Mouse (Mus musculus): Measurements from ENCODE around the gene Plek2. TPM values are rescaled to one million over a fixed set of nuclear protein-coding genes. Genes with fewer than 3 reads are reported as not detected.
A peak's percentile ranks its signal among the peaks of the same experiment; 100 is the strongest.
"Not testable (repeated sequence)": the region's sequence is repeated elsewhere in the genome, so short reads cannot be mapped to it uniquely, and the experiment has no call there.

Gene Plek2
- total RNA-seq (2022), result not detected

- no peak for DNase-seq (ENCODE audit: low spot score in 2 of 2)
These were observed at the start of gene Plek2 for GRCm38 (mm10) chr12:78906707-78907162. Plek2 (minus strand) TSS chr12:78906964.

- DNase-seq (ENCODE audit: low spot score in 2 of 2), result no peak
These were observed 49.6 kb upstream of the Plek2 start for GRCm38 (mm10) chr12:78956405-78956804.

GRCm38 (mm10) chr12:78952484-78952883 is 45.7 kb upstream of the Plek2 start:
- no peak for DNase-seq (ENCODE audit: low spot score in 2 of 2)

DNA sequence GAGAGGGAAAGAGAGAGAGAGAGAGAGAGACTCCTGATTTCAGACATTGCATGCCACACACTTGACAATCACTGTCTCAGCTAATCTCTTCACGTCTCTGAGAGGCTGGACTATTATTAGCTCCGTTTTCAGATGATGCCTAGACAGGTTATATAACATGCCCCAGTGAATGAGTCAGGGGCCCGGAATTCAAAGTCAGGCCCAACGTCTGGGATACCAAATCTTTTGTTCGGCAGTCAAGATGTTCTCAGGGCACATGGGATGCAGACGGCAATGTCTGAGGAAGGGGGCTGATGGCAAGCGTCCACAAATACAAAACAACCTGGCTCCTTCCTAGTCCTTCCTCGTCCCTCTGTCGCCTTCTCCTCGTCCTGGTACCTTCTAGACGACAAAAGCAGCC is 45.3 kb upstream of the Plek2 start:
- DNase-seq (ENCODE audit: low spot score in 2 of 2), result no peak

GRCm38 (mm10) chr12:78947661-78948060 is 40.9 kb upstream of the Plek2 start:
- DNase-seq (ENCODE audit: low spot score in 2 of 2), result peak; percentile 26 to 55

DNA sequence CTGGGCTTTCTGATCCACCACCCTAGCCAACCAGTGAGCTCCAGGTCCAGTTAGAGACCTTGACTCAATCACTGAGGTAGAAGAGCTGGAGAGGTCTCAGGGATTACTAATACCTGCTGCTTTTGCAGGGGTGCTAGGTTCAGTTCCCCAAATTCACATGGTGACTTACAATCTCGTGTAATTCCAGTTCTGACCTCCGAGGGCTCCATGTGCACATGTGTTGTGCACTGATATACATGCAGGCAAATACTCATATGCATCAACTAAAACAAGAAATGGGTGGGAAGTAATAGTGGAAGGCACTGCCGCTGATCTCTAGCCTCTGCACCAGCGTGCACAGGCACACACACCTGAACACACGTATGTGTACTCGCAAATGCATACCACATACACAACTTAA is 40.4 kb upstream of the Plek2 start:
- DNase-seq (ENCODE audit: low spot score in 2 of 2), result no peak

DNA sequence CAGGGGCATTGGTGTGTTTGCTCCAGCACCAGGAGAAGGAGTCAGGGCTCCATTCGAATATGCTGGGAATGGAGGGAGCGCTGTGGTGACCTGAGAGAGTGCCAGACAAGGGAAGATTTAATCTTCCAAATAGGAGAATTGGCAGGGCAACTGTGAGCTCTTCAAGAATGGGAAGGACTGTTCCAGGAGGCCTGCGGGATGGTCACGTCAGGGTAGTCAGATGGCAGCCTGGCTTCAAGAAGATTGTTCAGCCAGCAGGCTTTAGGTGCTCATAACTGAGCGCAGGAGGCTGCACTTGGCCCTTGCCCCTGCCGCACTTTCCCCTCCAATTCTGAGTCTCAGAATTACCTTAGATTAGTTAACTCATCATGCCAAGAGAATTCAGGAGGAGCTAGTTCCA is 36.2 kb upstream of the Plek2 start:
- DNase-seq (ENCODE audit: low spot score in 2 of 2), result no peak

- DNase-seq (ENCODE audit: low spot score in 2 of 2), result no peak
These were observed 33.3 kb upstream of the Plek2 start for GRCm38 (mm10) chr12:78940081-78940480.

- DNase-seq (ENCODE audit: low spot score in 2 of 2), result no peak
These were observed 32.8 kb upstream of the Plek2 start for GRCm38 (mm10) chr12:78939393-78940037.

DNA sequence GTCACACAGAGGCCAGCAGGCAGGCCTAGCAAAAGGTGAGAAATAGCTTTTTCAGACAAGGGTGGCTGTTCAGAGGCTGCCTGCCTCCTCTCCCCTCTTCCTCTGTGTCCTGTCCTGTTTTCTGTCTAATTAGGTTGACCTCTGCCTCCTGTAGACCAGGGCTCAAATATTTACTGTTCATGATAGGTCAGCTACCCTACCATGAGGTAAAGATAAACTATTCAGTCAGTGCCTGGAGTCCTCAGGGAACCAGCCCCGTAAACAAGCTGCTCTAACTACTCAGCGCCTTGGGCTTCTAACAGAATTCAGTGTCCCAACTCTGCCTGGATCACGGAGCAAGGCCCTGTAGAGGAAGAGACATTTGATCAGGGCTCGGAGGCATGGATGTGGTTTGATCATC is 29.7 kb upstream of the Plek2 start:
- no peak for DNase-seq (ENCODE audit: low spot score in 2 of 2)

GRCm38 (mm10) chr12:78929900-78930299 is 23.1 kb upstream of the Plek2 start:
- no peak for DNase-seq (ENCODE audit: low spot score in 2 of 2)

DNA sequence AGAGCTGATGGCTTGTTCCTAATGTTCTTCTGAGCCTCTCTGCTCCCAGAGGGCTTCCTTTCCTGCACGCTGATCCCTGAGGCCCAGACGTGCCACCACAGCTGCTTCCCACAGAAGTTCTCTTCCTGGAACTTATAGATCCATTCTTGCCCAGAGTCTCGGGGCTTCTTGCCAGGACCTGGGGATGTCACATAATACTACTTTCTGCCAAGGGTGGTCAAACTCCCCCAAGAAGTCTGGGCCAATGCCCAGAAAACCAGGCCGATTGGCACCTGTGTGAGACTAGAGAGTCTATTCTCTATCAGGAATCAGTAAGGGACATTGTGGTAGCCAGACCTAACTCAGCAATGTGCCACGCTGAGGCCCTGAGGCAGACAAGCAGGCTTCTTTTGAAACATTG is 20.5 kb upstream of the Plek2 start:
- no peak for DNase-seq (ENCODE audit: low spot score in 2 of 2)

DNA sequence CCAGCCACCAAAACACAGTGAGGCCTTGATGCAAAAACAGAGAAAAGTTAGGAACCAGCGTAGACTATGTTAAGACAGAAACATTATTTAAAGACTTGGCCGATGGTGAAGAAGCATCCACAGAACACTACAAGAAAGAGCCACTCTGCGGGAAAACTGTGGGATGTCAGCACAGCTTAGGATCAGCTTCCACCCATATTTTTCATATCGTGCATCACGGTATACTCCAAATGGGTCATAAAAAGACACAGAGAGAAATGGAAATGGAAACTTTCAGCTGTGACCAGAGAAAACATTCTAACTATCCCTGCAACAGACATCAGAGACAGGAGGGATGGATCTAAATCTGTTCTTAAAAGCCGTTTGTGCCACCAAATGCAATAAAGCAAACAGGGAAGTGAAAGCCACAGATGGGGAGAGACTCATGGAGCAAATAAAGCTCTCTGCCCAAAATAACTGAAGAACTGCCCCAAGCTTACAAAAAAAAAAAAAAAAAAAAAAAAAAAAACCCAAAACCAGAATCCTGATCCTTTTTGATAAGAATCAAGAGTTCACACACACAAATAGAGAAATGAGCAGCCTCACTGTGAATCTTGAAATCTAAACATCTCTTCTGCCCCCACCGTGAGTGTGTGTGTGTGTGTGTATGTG is 16.9 kb upstream of the Plek2 start:
- DNase-seq (ENCODE audit: low spot score in 2 of 2), result no peak

GRCm38 (mm10) chr12:78922977-78923376 is 16.2 kb upstream of the Plek2 start:
- not testable (repeated sequence) for DNase-seq (ENCODE audit: low spot score in 2 of 2)

DNA sequence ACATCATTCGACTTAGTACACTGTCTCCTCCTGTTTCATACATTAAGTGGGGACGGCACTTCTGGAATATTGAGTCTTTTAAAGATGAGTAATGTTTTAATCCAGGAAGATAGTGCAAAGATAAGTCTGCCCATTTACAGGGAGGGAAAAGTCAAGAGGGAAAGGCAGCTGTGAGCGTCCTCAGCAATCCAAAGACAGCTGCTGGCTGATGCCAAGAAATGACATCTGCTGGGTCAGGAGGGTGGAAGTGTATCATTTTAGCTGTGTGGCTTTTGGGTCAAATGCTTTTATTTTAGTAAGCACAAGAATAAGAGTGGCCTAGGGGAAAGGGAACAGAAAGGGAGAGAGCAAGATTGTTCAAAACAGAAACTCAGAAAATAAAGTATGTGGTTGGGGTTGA is 15.3 kb upstream of the Plek2 start:
- DNase-seq (ENCODE audit: low spot score in 2 of 2), result no peak

- DNase-seq (ENCODE audit: low spot score in 2 of 2), result no peak
These were observed 14.7 kb upstream of the Plek2 start for GRCm38 (mm10) chr12:78921421-78921820.

DNA sequence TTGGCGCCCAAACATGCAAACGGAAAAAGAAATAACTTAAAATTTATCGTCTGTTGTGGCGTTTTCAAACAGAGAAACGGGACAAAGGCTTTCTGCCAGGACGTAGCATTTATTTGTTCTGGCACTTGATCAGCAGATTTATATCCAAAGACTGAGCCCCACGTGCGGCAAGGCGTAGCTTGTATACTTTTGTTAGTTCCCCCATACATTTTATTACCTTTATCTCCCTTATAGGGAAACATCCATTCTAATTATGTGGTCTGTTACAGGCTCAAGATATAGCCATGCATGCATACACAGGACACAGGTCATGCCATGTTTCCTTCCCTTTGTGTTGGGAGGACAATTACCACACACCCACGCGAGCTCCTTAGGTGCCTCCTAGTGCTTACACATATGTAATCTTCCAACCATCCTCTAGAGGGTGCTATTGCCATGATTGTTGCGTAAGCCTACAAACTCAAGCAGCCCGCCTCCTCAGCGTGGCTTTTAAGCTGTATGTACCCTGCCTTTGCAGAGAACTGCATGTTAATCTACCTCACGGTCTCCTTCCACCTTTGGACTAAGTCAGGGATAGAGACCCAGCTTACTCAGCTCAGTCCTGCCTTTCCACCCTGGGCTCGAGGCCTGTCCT is 12.4 kb upstream of the Plek2 start:
- DNase-seq (ENCODE audit: low spot score in 2 of 2), result peak; percentile 17 to 37

DNA sequence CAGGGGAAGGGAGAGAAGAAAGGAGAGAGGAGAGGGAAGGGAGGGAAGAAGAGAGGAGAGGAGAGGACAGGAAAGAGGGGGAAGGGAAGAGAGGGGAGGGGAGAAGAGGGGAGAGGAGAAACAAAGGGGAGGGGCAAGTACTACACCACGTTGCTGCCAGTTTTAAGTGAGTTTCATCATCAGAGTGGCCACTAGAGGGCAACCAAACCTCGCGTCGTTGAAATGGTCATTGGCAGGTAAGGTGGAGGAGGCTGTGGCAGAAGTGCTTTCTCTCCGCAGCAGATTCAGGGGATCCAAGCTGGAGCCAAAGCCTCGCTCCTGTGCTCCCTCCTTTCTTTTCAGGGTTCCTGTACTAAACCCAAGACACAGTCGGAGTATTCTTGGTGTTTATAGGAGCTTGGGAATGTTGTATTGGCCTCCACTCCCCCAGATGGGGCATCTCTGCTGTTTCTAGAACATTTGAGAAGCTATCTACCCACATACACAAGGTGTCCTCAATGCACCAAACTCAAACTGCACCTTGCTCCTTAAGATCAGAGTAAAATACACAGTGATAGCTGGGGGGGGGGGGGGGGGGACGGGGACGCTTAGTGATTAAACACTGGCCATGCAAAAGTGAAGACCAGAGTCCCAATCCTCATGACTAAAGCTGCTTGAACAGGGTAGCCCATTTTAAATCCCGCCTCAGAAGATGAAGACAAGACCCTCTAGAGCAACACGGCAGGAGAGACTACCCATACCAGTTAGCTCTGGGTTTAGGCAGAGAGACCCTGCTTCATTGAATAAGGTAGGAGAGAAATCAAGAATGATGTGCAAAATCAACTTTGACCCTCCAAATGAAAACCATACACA is 11.7 kb upstream of the Plek2 start:
- DNase-seq (ENCODE audit: low spot score in 2 of 2), result peak; percentile 72 to 73

GRCm38 (mm10) chr12:78916278-78916677 is 9.5 kb upstream of the Plek2 start:
- no peak for DNase-seq (ENCODE audit: low spot score in 2 of 2)

GRCm38 (mm10) chr12:78915561-78915960 is 8.8 kb upstream of the Plek2 start:
- no peak for DNase-seq (ENCODE audit: low spot score in 2 of 2)

GRCm38 (mm10) chr12:78914458-78914857 is 7.7 kb upstream of the Plek2 start:
- no peak for DNase-seq (ENCODE audit: low spot score in 2 of 2)

Data from gastrocnemius, adult 8-10 months (tissue).